Mouse (Mus musculus) forebrain, embryonic 11.5 days (tissue): Measurements from ENCODE around the gene Gpc2. TPM values are rescaled to one million over a fixed set of nuclear protein-coding genes. Genes with fewer than 3 reads are reported as not detected.

Experiments
- ATAC-seq: fragments of 200-750 bp; cut with Nextera tagmentation; replicated peaks from 2 replicates; pipeline ENCODE4 v1.8.0; 2017; ENCODE audit warnings: moderate TSS enrichment; ENCODE audit not compliant: low FRiP score
- DNase-seq: peaks from one replicate; pipeline ENCODE4 v3.0.0-alpha.2; 2017; ENCODE audit warnings: low spot score
- H3K27ac ChIP-seq: fragments of 300-500 bp; sonication (generic); 2 replicates; pipeline ENCODE4 v1.5.1; 2014; ENCODE audit warnings: low read depth, low read length
- H3K27me3 ChIP-seq: fragments of 300-500 bp; sonication (generic); 2 replicates; pipeline ENCODE4 v1.6.1; 2014; ENCODE audit warnings: mild to moderate bottlenecking, low read length, mixed read lengths; ENCODE audit not compliant: control insufficient read depth, insufficient read depth
- H3K36me3 ChIP-seq: fragments of 300-500 bp; sonication (generic); 2 replicates; pipeline ENCODE4 v1.6.1; 2014; ENCODE audit warnings: mild to moderate bottlenecking, low read length, moderate library complexity, mixed read lengths; ENCODE audit not compliant: control insufficient read depth, insufficient read depth
- H3K4me1 ChIP-seq: fragments of 300-500 bp; sonication (generic); replicated peaks from 2 replicates; pipeline ENCODE4 v1.6.1; 2014; ENCODE audit warnings: low read length, mixed read lengths; ENCODE audit not compliant: control insufficient read depth, insufficient read depth
- H3K4me2 ChIP-seq: fragments of 300-500 bp; sonication (generic); 2 replicates; pipeline ENCODE4 v1.6.1; 2014; ENCODE audit warnings: low read depth, mild to moderate bottlenecking, low read length, moderate library complexity, mixed read lengths; ENCODE audit not compliant: severe bottlenecking
- H3K4me3 ChIP-seq: fragments of 300-500 bp; sonication (generic); 2 replicates; pipeline ENCODE4 v1.5.1; 2014; ENCODE audit warnings: low read depth, low read length
- H3K9ac ChIP-seq: fragments of 300-500 bp; sonication (generic); 2 replicates; pipeline ENCODE4 v1.6.1; 2014; ENCODE audit warnings: low read length
- H3K9me3 ChIP-seq: fragments of 300-500 bp; sonication (generic); 2 replicates; pipeline ENCODE4 v1.6.1; 2016; ENCODE audit warnings: low read length, mixed read lengths; ENCODE audit not compliant: control insufficient read depth
- WGBS: fragments of 180-500 bp; shearing (Covaris S2); extraction: QIAGEN DNeasy Blood & Tissue Kit; methylation state at CpG from one replicate; pipeline ENCODE4 v1.1.7; 2014; 5-methylcytosine and 5-hydroxymethylcytosine counted together
- polyA plus RNA-seq: library from polyadenylated mRNA; unstranded; fragments of >200 nt; fragmentation: Nextera tagmentation; extraction: Ambion mirVana; gene quantifications from 2 replicates; pipeline ENCODE4 v1.2.1, GENCODE M21; 2014

Gene Gpc2
- polyA plus RNA-seq, 1 experiment from 2014 or later = 14.7 TPM

DNA sequence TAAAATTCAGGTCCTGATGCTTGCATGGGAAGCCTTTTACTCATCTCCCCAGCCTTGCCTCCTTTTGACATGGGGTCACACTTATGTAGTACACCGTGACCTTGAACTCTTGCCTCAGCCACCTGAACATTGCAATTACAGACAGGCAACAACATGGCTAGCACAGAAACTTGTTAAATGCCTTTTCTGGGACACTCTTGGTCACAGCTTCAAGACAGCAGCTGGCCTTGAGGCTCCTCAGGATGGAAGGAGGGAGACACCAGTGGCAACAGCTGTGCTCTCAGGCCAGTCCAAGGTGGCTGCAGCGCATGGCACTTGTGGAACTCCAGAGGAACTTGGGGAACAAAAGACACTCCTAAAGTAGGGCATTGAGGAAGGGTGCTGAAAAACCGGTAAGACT lies 12.7 kb downstream of the Gpc2 start:
- DNase-seq = no peak
- H3K9me3 ChIP-seq = no peaks in the 10 kb centered on the region
- H3K4me2 ChIP-seq = no peak overlapping the region
- no peak for ATAC-seq
- H3K27me3 ChIP-seq = no peaks in the 10 kb centered on the region; the same call in 1 of the 2 replicates
- no peaks in the 10 kb centered on the region for H3K36me3 ChIP-seq
- no peak overlapping the region for H3K9ac ChIP-seq
- no peak overlapping the region for H3K4me3 ChIP-seq
- peaks cover 5% of the 10 kb centered on the region; the same call in 1 of the 2 replicates for H3K4me1 ChIP-seq
- 85% methylated on average over 3 of the region's 3 CpGs for WGBS
- H3K27ac ChIP-seq = no peak overlapping the region

DNA sequence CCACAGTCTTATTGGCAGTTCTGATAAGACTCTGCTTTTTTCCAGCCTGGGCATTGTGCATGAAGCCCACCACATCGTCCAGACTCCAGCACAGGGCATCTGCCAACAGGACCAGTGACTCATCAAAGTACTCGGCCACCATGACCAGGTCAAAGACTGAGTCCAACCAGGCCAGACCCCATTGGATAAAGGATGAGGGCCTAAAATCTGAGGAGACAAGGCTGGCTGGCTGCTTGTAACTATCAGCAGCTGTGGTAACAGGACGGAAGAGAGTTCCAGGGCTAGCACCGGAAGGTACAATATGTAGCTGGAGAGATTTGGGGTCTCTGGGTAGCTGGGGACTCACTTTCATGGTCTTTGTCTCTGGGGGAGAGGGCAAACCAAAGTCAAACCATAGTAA lies 14.1 kb downstream of the Gpc2 start:
- Histone ChIP-seq H3K27me3 (no peaks in the 10 kb centered on the region), H3K27ac (no peak overlapping the region), H3K4me2 (no peak overlapping the region), H3K4me1 (peaks cover 5% of the 10 kb centered on the region; the same call in 1 of the 2 replicates), H3K9ac (no peak overlapping the region), H3K9me3 (no peaks in the 10 kb centered on the region), H3K4me3 (no peak overlapping the region), H3K36me3 (no peaks in the 10 kb centered on the region; the same call in 1 of the 2 replicates)
- WGBS = 93% methylated on average over 4 of the region's 4 CpGs
- DNase-seq (no peak), ATAC-seq (no peak)

DNA sequence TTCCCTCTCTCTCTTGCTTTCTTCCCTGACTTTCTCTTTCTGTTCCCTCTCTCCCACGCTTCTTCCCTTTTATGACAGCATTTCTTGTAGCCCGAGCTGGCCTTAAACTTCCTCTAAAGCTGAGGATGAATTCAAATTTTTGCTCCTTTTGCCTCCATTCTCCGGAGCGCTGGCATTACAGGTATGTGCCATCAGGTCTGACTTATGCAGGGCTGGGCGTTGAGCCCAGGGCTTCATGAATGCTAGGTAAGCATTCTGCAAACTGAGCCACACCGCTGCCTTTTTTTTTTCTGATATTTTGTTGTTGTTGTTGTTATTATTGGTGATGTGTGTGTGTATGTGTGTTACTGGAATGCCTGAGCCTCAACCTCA lies 15.6 kb downstream of the Gpc2 start:
- Histone ChIP-seq H3K9me3 (no peaks in the 10 kb centered on the region), H3K36me3 (peaks cover 3% of the 10 kb centered on the region; the same call in 1 of the 2 replicates), H3K9ac (peak overlapping the region; percentile 90), H3K4me2 (peak overlapping the region; percentile 67), H3K4me3 (peak overlapping the region; percentile 94), H3K27me3 (no peaks in the 10 kb centered on the region), H3K27ac (no peak overlapping the region), H3K4me1 (peaks cover 5% of the 10 kb centered on the region; the same call in 1 of the 2 replicates)
- WGBS = 13% methylated on average over 6 of the region's 6 CpGs
- ATAC-seq = no peak
- no peak for DNase-seq

DNA sequence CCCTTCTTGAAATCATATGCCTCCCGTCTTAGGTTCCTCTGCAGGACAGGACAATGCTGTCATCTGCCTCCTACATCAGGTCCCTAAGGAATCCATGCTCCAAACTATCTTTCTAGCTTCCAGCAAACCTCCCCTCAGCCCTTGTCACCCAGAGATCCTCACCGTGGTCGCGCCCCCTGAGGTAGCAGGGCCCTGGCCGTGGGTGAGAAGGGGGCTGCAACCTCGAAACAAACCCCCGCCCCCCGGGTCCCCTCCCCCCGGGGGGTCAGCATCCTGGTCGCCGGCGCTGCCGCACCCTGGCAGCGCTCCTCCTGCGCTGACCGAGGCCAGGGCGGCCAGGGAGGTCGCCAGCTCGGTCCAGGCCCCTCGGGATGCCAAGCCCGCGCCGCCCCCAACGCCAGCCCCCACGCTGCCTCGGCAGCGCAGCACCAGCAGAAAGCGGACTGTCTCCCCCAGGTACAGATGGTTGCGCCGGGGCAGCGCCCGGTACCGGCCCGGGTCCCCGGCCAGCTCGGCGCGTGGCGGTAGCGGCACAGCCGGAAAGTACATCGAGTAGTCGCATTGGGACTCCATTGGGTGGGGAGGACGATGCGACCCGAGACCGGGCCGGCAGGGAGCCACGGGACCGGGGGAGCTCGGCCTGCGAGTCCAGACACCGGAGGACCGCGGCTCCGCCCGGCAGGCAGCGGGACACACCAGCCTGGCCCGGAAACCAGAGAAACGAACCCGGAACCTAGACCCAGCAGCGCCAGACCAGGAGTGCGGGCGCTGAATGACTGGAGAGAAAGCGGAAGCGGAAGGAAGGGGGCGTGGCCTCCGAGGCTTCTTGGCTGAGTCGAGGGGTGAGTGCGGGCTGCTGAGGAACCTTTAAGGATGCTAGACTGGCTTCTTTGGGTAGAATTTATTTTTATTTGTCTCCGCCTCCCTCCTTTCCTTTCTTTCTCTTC lies 16.3 kb downstream of the Gpc2 start, which contains the start of gene BC037034:
Gene BC037034 (minus strand): TSS at position 774 of the 947 bp plus-strand sequence.
- H3K27ac ChIP-seq = no peak within 1 kb of the TSS
- peak within 1 kb of the TSS; percentile 67 for H3K4me2 ChIP-seq
- H3K36me3 ChIP-seq = peaks cover 4% of the 10 kb centered on the region; the same call in 1 of the 2 replicates
- H3K9me3 ChIP-seq = no peaks in the 10 kb centered on the region
- peak; percentile 92 for ATAC-seq
- WGBS = under 1% methylated on average over 68 of the region's 71 CpGs
- peaks cover 5% of the 10 kb centered on the region; the same call in 1 of the 2 replicates for H3K4me1 ChIP-seq
- H3K27me3 ChIP-seq = no peaks in the 10 kb centered on the region
- DNase-seq = peak; percentile 90
- peak within 1 kb of the TSS; percentile 90 for H3K9ac ChIP-seq
- H3K4me3 ChIP-seq = peak within 1 kb of the TSS; percentile 94

DNA sequence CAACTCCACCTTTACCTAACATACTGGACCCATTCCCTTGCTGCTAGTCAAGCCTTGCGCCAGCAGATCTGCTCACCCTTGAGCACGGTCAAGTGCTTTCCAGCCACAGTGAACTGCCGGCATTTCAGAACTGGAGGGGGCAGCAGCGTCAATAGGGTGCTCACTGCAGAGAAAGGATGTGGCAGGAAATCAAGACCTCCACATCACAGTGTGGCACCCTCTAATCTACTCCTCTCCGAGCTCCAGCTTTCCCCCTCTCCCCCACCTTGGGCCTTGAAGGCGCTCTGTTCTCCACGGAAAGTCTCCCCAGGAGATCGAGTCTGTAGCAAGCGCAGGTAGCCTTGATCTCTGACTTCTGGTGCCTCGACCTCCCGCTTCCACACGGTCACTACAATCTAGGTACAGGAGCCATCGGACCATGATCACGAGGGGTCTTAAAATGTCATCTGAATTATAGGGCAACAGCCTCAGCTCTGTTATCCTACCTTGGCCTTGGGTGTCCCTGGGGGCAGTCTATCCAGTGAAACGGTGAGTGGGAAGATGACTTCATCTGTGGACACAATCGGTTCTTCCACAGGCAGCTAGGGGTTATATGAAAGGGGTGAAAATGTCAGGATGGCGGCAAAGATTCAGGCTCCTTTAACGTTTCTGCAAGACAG lies 17.1 kb downstream of the Gpc2 start:
- DNase-seq (peak; percentile 33), ATAC-seq (no peak)
- peaks cover 5% of the 10 kb centered on the region; the same call in 1 of the 2 replicates for H3K4me1 ChIP-seq
- H3K4me3 ChIP-seq = peak overlapping the region; percentile 94
- H3K9me3 ChIP-seq = no peaks in the 10 kb centered on the region
- H3K36me3 ChIP-seq = peaks cover 4% of the 10 kb centered on the region; the same call in 1 of the 2 replicates
- H3K27ac ChIP-seq = no peak overlapping the region
- H3K27me3 ChIP-seq = no peaks in the 10 kb centered on the region
- peak overlapping the region; percentile 67 for H3K4me2 ChIP-seq
- WGBS = 71% methylated on average over 18 of the region's 18 CpGs
- peak overlapping the region; percentile 90 for H3K9ac ChIP-seq

DNA sequence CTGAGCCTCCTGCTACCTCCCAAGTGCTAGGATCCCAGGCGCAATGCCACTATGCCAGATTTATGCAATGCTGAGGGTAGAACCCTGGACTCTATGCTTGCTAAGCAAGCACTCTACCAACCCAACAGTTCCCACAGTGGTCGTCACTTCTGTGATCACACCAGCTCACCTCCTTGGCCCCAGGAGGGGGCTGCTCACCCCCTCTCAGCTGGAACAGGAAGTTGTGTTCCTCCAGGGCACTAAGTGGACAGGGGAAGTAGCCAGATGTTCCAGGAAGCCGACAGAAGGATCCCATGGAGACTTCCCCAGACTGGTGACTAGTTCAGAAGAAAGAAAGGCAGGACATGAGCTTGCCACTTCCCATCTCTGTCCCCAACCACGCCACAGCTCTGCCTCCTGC lies 17.8 kb downstream of the Gpc2 start:
- no peak overlapping the region for H3K4me2 ChIP-seq
- 89% methylated on average over 4 of the region's 4 CpGs for WGBS
- no peaks in the 10 kb centered on the region for H3K9me3 ChIP-seq
- no peak overlapping the region for H3K9ac ChIP-seq
- H3K36me3 ChIP-seq = peaks cover 4% of the 10 kb centered on the region; the same call in 1 of the 2 replicates
- no peak for DNase-seq
- H3K27ac ChIP-seq = no peak overlapping the region
- no peaks in the 10 kb centered on the region for H3K27me3 ChIP-seq
- H3K4me3 ChIP-seq = no peak overlapping the region
- no peak for ATAC-seq
- peaks cover 5% of the 10 kb centered on the region; the same call in 1 of the 2 replicates for H3K4me1 ChIP-seq

DNA sequence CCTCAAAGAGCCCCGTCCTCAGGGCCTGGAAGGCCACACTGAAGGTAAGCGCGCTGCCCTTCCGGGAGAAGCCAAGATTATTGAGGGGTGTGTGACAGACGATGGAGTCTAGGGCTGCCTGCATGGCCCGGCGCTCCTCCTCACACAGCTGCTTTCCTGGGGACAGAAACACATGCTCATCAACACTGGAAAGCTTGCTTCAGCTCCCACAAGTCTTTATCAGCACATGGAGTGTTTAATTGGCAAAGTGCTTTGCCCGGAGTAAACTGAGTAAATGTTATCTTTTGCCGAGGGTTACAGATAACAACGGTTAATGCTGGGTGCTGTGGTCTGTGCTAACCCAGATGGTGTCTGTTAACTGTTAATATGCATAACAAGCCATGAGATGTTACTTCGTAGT lies 19.0 kb downstream of the Gpc2 start:
- no peak overlapping the region for H3K4me3 ChIP-seq
- DNase-seq (no peak), ATAC-seq (no peak)
- 92% methylated on average over 11 of the region's 11 CpGs for WGBS
- H3K9ac ChIP-seq = no peak overlapping the region
- H3K9me3 ChIP-seq = no peaks in the 10 kb centered on the region
- peaks cover 9% of the 10 kb centered on the region for H3K4me1 ChIP-seq
- no peaks in the 10 kb centered on the region for H3K27me3 ChIP-seq
- no peak overlapping the region for H3K4me2 ChIP-seq
- no peak overlapping the region for H3K27ac ChIP-seq
- H3K36me3 ChIP-seq = peaks cover 4% of the 10 kb centered on the region; the same call in 1 of the 2 replicates

DNA sequence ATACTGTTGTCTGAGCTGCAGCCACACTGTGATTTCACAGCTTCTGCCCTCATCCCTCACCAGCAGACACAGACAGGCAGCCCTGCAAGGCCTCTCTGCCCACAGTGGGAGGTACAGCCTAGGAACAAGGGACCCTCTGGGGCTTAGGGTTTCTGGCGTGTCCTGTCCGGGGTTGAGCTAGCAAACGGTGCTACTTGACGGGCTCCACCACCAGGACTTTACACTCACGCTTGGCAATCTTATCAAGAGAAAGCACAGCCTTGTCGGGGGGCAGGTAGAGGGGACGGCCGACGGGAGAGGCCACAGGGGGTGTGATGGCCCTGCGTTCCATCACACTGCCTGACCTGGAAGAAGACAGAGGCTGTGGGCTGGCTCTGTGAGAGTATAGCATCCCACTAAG lies 19.8 kb downstream of the Gpc2 start:
- H3K36me3 ChIP-seq = peaks cover 4% of the 10 kb centered on the region; the same call in 1 of the 2 replicates
- no peak overlapping the region for H3K9ac ChIP-seq

More for the DNA sequence above, 19.8 kb downstream of the Gpc2 start:
- Histone ChIP-seq H3K4me3 (no peak overlapping the region), H3K4me2 (no peak overlapping the region), H3K9me3 (no peaks in the 10 kb centered on the region), H3K4me1 (peaks cover 9% of the 10 kb centered on the region), H3K27me3 (no peaks in the 10 kb centered on the region), H3K27ac (no peak overlapping the region)
- DNase-seq (no peak), ATAC-seq (no peak)
- WGBS = 90% methylated on average over 10 of the region's 10 CpGs
